Mouse (Mus musculus) midbrain, postnatal 0 days (tissue): ENCODE measurements at regions not wholly inside any gene's neighbourhood (a gene's known extent, or its start where the extent isn't known, plus 50 kb on each side); places are given as distances from the start of the nearest gene placed in this dataset.
A peak's percentile ranks its signal among the peaks of the same experiment; 100 is the strongest.

ENCODE experiments used
- ATAC-seq: fragments of 200-750 bp; cut with Nextera tagmentation; 2 replicates; pipeline ENCODE4 v1.8.0; 2017; ENCODE audit warnings: moderate number of reproducible peaks, mild to moderate bottlenecking, moderate TSS enrichment, moderate library complexity; ENCODE audit not compliant: low FRiP score
- DNase-seq: peaks from one replicate; pipeline ENCODE4 v3.0.0-alpha.2; 2015; ENCODE audit warnings: low spot score
- H3K27ac ChIP-seq: fragments of 300-500 bp; sonication (generic); 2 replicates; pipeline ENCODE4 v1.5.1; 2014; ENCODE audit warnings: low read depth, mild to moderate bottlenecking, low read length, mixed read lengths
- H3K27me3 ChIP-seq: fragments of 300-500 bp; sonication (generic); 2 replicates; pipeline ENCODE4 v1.6.1; 2014; ENCODE audit warnings: low read length, control low read depth, mixed read lengths; ENCODE audit not compliant: insufficient read depth
- H3K36me3 ChIP-seq: fragments of 300-500 bp; sonication (generic); 2 replicates; pipeline ENCODE4 v1.6.1; 2014; ENCODE audit warnings: low read length, control low read depth, mixed read lengths; ENCODE audit not compliant: insufficient read depth
- H3K4me1 ChIP-seq: fragments of 300-500 bp; sonication (generic); 2 replicates; pipeline ENCODE4 v1.6.1; 2014; ENCODE audit warnings: mild to moderate bottlenecking, control low read depth, antibody characterized with exemption, low read length, mixed read lengths; ENCODE audit not compliant: insufficient read depth
- H3K4me2 ChIP-seq: fragments of 300-500 bp; sonication (generic); 2 replicates; pipeline ENCODE4 v1.6.1; 2014; ENCODE audit warnings: low read depth, mild to moderate bottlenecking, low read length, mixed read lengths; ENCODE audit not compliant: poor library complexity, severe bottlenecking
- H3K4me3 ChIP-seq: fragments of 300-500 bp; sonication (generic); 2 replicates; pipeline ENCODE4 v1.5.1; 2014; ENCODE audit warnings: low read depth, mild to moderate bottlenecking, low read length, moderate library complexity
- H3K9ac ChIP-seq: fragments of 300-500 bp; sonication (generic); replicated peaks from 2 replicates; pipeline ENCODE4 v1.6.1; 2014; ENCODE audit warnings: mild to moderate bottlenecking, low read length, moderate library complexity, mixed read lengths; ENCODE audit not compliant: poor library complexity, severe bottlenecking
- H3K9me3 ChIP-seq: fragments of 300-500 bp; sonication (generic); 2 replicates; pipeline ENCODE4 v1.6.1; 2016; ENCODE audit warnings: low read length, control low read depth
- CTCF ChIP-seq: IDR thresholded peaks from 2 replicates; pipeline ENCODE4 v1.5.1; 2016; ENCODE audit warnings: antibody characterized with exemption, mild to moderate bottlenecking
- WGBS: fragments of 180-500 bp; shearing (Covaris S2); extraction: QIAGEN DNeasy Blood & Tissue Kit; methylation state at CpG from one replicate; pipeline ENCODE4 v1.1.7; 2014; 5-methylcytosine and 5-hydroxymethylcytosine counted together

- no peaks in the 10 kb centered on the region for H3K27me3 ChIP-seq
- no peaks in the 10 kb centered on the region for H3K9me3 ChIP-seq
- peak; percentile 20; the same call in 1 of the 2 replicates for ATAC-seq
- TF ChIP-seq CTCF = no peak
- H3K4me1 ChIP-seq = no peaks in the 10 kb centered on the region
- WGBS = 28% methylated on average over 2 of the region's 2 CpGs
- H3K4me3 ChIP-seq = no peak overlapping the region
- no peak overlapping the region for H3K4me2 ChIP-seq
- no peaks in the 10 kb centered on the region for H3K36me3 ChIP-seq
- H3K27ac ChIP-seq = peak overlapping the region; percentile 63
- no peak overlapping the region for H3K9ac ChIP-seq
- peak; percentile 45 for DNase-seq
These were observed 104.7 kb upstream of the Camk2d start for GRCm38 (mm10) chr3:126491251-126491913.

DNA sequence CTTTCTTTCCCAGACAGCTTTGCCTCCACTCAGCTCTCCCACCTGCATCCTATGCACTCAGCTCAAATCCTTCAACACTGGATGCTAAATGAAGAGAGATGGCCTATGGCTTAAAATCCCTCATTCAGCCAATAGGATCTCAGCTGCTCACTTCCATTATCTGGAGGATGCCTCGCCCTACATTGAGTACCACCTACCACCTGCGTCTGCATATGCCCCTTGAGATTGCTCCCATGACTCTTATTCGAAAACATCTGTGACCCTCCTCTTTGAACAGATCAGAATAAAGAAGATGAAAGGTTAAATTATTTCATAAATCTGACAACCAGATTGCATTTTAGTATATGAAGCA, 104.2 kb upstream of the Camk2d start:
- whole genome bisulfite sequencing = 76% methylated on average over 3 of the region's 3 CpGs
- DNase-seq (no peak), ATAC-seq (no peak)
- H3K36me3 ChIP-seq = no peaks in the 10 kb centered on the region
- no peaks in the 10 kb centered on the region for H3K27me3 ChIP-seq
- no peaks in the 10 kb centered on the region for H3K4me1 ChIP-seq
- no peak for TF ChIP-seq CTCF
- H3K4me3 ChIP-seq = no peak overlapping the region
- H3K9ac ChIP-seq = no peak overlapping the region
- H3K27ac ChIP-seq = peak overlapping the region; percentile 63; the same call in 1 of the 2 replicates
- H3K9me3 ChIP-seq = no peaks in the 10 kb centered on the region
- no peak overlapping the region for H3K4me2 ChIP-seq

- DNase-seq (no peak), ATAC-seq (no peak)
- Histone ChIP-seq H3K9ac (no peak overlapping the region), H3K9me3 (no peaks in the 10 kb centered on the region), H3K27ac (no peak overlapping the region), H3K4me1 (no peaks in the 10 kb centered on the region), H3K36me3 (no peaks in the 10 kb centered on the region), H3K27me3 (no peaks in the 10 kb centered on the region), H3K4me3 (no peak overlapping the region), H3K4me2 (no peak overlapping the region)
- 65% methylated on average over 2 of the region's 2 CpGs for WGBS
- no peak for TF ChIP-seq CTCF
These were observed 97.3 kb upstream of the Camk2d start for GRCm38 (mm10) chr3:126498823-126499222.

DNA sequence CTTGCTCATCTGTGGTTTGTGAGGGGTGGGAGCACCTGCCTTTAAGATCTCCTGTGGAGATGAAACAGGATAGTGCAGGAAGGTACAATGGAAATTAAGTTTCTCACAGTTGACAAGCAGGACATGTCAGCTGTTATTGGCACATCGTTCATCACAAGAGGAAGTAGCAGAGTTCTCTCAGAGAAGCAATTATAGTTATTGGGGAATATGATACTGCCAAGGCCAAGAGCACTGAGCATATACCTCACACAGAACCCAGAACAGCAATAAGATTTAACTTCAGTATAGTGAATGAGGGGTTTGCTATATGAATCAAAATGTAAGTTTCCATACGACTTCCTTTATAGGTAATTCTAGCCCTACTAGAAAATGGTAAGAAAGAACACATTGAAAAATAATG, 95.9 kb upstream of the Camk2d start:
- Histone ChIP-seq H3K27ac (no peak overlapping the region), H3K27me3 (no peaks in the 10 kb centered on the region), H3K4me3 (no peak overlapping the region), H3K4me1 (no peaks in the 10 kb centered on the region), H3K36me3 (no peaks in the 10 kb centered on the region), H3K4me2 (no peak overlapping the region), H3K9me3 (no peaks in the 10 kb centered on the region), H3K9ac (no peak overlapping the region)
- no peak for TF ChIP-seq CTCF
- ATAC-seq (no peak), DNase-seq (no peak)
- WGBS = 87% methylated on average over 2 of the region's 2 CpGs

GRCm38 (mm10) chr3:126501826-126502225, 94.3 kb upstream of the Camk2d start:
- Histone ChIP-seq H3K27ac (no peak overlapping the region), H3K4me2 (no peak overlapping the region), H3K9ac (no peak overlapping the region), H3K4me1 (no peaks in the 10 kb centered on the region), H3K9me3 (no peaks in the 10 kb centered on the region), H3K4me3 (no peak overlapping the region), H3K36me3 (no peaks in the 10 kb centered on the region), H3K27me3 (no peaks in the 10 kb centered on the region)
- ATAC-seq = no peak
- WGBS = 95% methylated on average over 2 of the region's 2 CpGs
- no peak for TF ChIP-seq CTCF
- no peak for DNase-seq

DNA sequence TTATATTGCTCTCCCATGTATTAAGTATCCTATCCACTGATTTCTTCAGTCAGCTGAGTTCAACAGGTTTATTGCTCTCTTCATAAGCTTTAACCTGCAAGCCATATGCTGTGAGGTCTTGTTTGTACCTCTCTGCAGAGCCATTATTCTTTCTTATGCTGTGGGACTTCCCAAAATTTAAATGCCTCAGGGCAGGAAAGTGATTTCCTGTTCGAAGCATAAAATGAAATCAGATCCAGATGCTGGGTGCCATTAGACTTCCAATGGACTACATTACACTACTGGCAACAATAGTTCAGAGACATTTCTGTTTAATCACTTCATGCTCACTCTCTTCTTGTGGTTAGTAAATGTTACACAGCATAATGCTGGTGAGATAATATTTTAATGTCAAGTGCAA, 90.4 kb upstream of the Camk2d start:
- no peak overlapping the region for H3K27ac ChIP-seq
- no peak overlapping the region for H3K9ac ChIP-seq
- H3K36me3 ChIP-seq = no peaks in the 10 kb centered on the region
- ATAC-seq = no peak
- H3K27me3 ChIP-seq = no peaks in the 10 kb centered on the region
- no peaks in the 10 kb centered on the region for H3K9me3 ChIP-seq
- WGBS = 83% methylated on average over 1 of the region's 1 CpGs
- no peak for DNase-seq
- H3K4me2 ChIP-seq = no peak overlapping the region
- no peaks in the 10 kb centered on the region for H3K4me1 ChIP-seq
- TF ChIP-seq CTCF = no peak
- no peak overlapping the region for H3K4me3 ChIP-seq
